Mouse (Mus musculus) yolk sac, embryonic 10.5 days (tissue): ENCODE results near the gene Ndufaf1.

Experiments used
- DNase-seq: peaks from one replicate; pipeline ENCODE4 v3.0.0-alpha.2; 2017; ENCODE audit warnings: low spot score

The Ndufaf1 gene

DNA sequence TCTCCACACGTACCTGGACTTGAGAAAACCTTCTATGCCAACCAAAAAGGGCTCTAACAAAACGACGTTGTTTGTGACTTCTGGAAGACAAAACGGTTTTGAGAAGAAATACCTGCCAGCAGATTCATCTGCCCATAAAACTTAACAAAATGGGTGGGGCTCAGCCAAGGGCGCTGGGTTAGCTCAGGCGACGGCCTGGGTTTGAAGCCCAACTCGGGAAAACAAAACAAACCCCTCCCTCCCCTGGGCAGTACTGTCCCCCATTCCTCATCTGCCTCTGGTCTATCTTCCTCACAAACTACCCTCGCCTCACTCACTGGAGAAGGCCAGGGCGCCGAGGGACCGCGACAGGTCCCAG is 44.8 kb downstream of the Ndufaf1 start:
- no peak for DNase-seq

GRCm38 (mm10) chr2:119607023-119607422 is 55.6 kb downstream of the Ndufaf1 start:
- DNase-seq, result no peak
